Mouse (Mus musculus) lung, postnatal 0 days (tissue): Measurements from ENCODE around the gene Dnajc1. TPM values are rescaled to one million over a fixed set of nuclear protein-coding genes. Genes with fewer than 3 reads are reported as not detected.
A peak's percentile ranks its signal among the peaks of the same experiment; 100 is the strongest.

ENCODE experiments used
- ATAC-seq: fragments of 200-750 bp; cut with Nextera tagmentation; 2 replicates; pipeline ENCODE4 v1.8.0; 2017; ENCODE audit warnings: moderate library complexity
- DNase-seq: peaks from one replicate; pipeline ENCODE4 v3.0.0-alpha.2; 2016; ENCODE audit warnings: low spot score
- H3K27ac ChIP-seq: fragments of 300-500 bp; sonication (generic); 2 replicates; pipeline ENCODE4 v1.5.1; 2014; ENCODE audit warnings: antibody characterized with exemption, mild to moderate bottlenecking, low read length, mixed read lengths
- H3K27me3 ChIP-seq: fragments of 300-500 bp; sonication (generic); replicated peaks from 2 replicates; pipeline ENCODE4 v1.6.1; 2014; ENCODE audit warnings: low read length, mixed read lengths; ENCODE audit not compliant: insufficient read depth
- H3K36me3 ChIP-seq: fragments of 300-500 bp; sonication (generic); 2 replicates; pipeline ENCODE4 v1.6.1; 2014; ENCODE audit warnings: low read length, mixed read lengths; ENCODE audit not compliant: insufficient read depth
- H3K4me1 ChIP-seq: fragments of 300-500 bp; sonication (generic); 2 replicates; pipeline ENCODE4 v1.6.1; 2014; ENCODE audit warnings: antibody characterized with exemption, low read depth, low read length, mixed read lengths; ENCODE audit not compliant: insufficient read depth
- H3K4me2 ChIP-seq: fragments of 300-500 bp; sonication (generic); replicated peaks from 2 replicates; pipeline ENCODE4 v1.6.1; 2014; ENCODE audit warnings: low read depth, mild to moderate bottlenecking, low read length, moderate library complexity, mixed read lengths
- H3K4me3 ChIP-seq: fragments of 300-500 bp; sonication (generic); 2 replicates; pipeline ENCODE4 v1.5.1; 2014; ENCODE audit warnings: low read depth, low read length
- H3K9ac ChIP-seq: fragments of 300-500 bp; sonication (generic); replicated peaks from 2 replicates; pipeline ENCODE4 v1.6.1; 2014; ENCODE audit warnings: low read depth, mild to moderate bottlenecking
- H3K9me3 ChIP-seq: fragments of 300-500 bp; sonication (generic); 2 replicates; pipeline ENCODE4 v1.6.1; 2016; ENCODE audit warnings: low read length, mixed read lengths
- CTCF ChIP-seq: IDR thresholded peaks from 2 replicates; pipeline ENCODE4 v1.5.1; 2016; ENCODE audit warnings: antibody characterized with exemption, mild to moderate bottlenecking
- EP300 ChIP-seq: IDR thresholded peaks from 2 replicates; pipeline ENCODE4 v1.6.1; 2016; ENCODE audit warnings: antibody characterized with exemption, mild to moderate bottlenecking, control low read depth
- WGBS: fragments of 180-500 bp; shearing (Covaris S2); extraction: QIAGEN DNeasy Blood & Tissue Kit; methylation state at CpG from one replicate; pipeline ENCODE4 v1.1.7; 2014; 5-methylcytosine and 5-hydroxymethylcytosine counted together
- polyA plus RNA-seq: library from polyadenylated mRNA; unstranded; fragments of >200 nt; fragmentation: Nextera tagmentation; extraction: Ambion mirVana; gene quantifications from 2 replicates; pipeline ENCODE4 v1.2.1, GENCODE M21; 2015

The Dnajc1 gene
- polyA plus RNA-seq, 1 experiment from 2014 or later: 47.5 TPM

- no peaks in the 10 kb centered on the region for H3K4me1 ChIP-seq
- H3K9me3 ChIP-seq: no peaks in the 10 kb centered on the region
- ATAC-seq (no peak), DNase-seq (no peak)
- no peak overlapping the region for H3K9ac ChIP-seq
- H3K36me3 ChIP-seq: no peaks in the 10 kb centered on the region
- H3K27ac ChIP-seq: no peak overlapping the region
- TF ChIP-seq CTCF: no peak
- TF ChIP-seq EP300: no peak
- H3K27me3 ChIP-seq: no peaks in the 10 kb centered on the region
- WGBS: 94% methylated on average over 4 of the region's 4 CpGs
- H3K4me3 ChIP-seq: no peak overlapping the region
- no peak overlapping the region for H3K4me2 ChIP-seq
These were observed 82.1 kb downstream of the Dnajc1 start for GRCm38 (mm10) chr2:18310261-18311104.

DNA sequence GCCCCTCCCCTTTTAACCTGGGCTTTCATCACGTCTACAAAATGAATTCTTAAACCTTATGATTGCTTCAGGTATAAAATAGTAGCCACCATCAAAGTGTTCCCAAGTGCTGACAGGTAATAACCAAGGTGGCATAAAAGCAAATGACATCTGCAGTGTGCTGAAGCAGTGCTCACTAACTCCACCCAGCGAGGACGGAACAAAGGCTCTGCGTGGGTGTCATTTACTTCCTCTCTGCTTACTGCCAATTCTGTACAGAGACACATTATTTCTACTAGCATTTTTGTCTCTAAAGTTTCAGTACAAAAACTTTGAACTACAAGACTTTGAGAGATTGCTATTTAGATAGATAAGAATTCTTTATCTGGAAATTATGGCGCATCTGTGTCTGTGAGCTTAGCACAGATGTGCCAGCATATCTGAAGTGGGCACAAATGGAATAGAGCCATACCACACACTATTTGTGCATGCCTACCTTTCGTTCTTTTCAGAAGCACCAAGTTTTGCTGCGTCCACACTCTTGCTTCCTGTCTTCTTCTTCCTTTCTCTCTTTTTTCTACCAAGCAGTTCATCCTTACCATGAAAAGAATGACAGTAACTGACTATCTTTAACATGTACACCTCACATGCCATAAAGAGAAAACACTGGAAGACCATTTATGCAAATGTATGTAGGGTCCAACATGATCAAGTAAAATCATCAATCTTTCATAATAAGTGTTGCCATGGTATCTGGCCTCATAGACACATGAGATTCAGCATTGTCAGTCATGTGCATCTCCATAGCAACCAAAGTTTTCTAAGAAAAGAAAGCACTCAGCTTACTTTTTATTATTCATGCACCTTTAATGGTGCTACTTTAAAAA lies 85.0 kb downstream of the Dnajc1 start:
- no peak for DNase-seq
- H3K36me3 ChIP-seq: no peaks in the 10 kb centered on the region
- H3K4me3 ChIP-seq: no peak overlapping the region
- no peak overlapping the region for H3K27ac ChIP-seq
- ATAC-seq: no peak
- H3K9me3 ChIP-seq: no peaks in the 10 kb centered on the region
- 76% methylated on average over 7 of the region's 7 CpGs for WGBS
- TF ChIP-seq EP300: no peak
- no peak for TF ChIP-seq CTCF
- H3K9ac ChIP-seq: no peak overlapping the region
- H3K4me2 ChIP-seq: no peak overlapping the region
- H3K27me3 ChIP-seq: no peaks in the 10 kb centered on the region
- H3K4me1 ChIP-seq: no peaks in the 10 kb centered on the region

DNA sequence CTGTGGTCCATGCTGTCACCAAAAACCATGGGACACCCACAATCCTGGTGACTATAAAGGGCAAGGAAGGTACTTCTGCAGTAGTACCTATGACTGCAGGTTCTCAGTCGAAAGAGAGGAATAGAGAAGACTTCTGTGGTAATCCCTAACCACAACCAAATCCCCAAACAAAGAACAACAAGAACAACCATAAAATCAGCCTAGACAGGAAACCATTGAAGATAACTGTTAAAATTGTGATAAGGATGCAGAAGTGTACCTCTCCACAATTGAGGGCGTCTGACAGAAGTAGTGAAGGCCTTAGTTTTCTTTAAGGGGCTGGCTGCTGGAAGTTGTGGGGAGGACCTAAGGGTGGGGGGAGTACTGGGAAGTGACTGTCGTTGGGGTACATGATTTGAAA lies 91.7 kb downstream of the Dnajc1 start:
- Histone ChIP-seq H3K27me3 (no peaks in the 10 kb centered on the region), H3K4me3 (no peak overlapping the region), H3K4me1 (no peaks in the 10 kb centered on the region), H3K36me3 (no peaks in the 10 kb centered on the region), H3K4me2 (no peak overlapping the region), H3K9ac (no peak overlapping the region), H3K27ac (no peak overlapping the region), H3K9me3 (no peaks in the 10 kb centered on the region)
- TF ChIP-seq EP300 (no peak), CTCF (no peak)
- 80% methylated on average over 3 of the region's 3 CpGs for WGBS
- ATAC-seq (no peak), DNase-seq (no peak)

GRCm38 (mm10) chr2:18285175-18285574 lies 107.5 kb downstream of the Dnajc1 start:
- no peak overlapping the region for H3K4me3 ChIP-seq
- 90% methylated on average over 6 of the region's 6 CpGs for WGBS
- H3K4me2 ChIP-seq: no peak overlapping the region
- no peak for DNase-seq
- ATAC-seq: no peak
- no peak overlapping the region for H3K9ac ChIP-seq
- H3K27me3 ChIP-seq: no peaks in the 10 kb centered on the region
- no peaks in the 10 kb centered on the region for H3K4me1 ChIP-seq
- no peaks in the 10 kb centered on the region for H3K9me3 ChIP-seq
- peaks cover 4% of the 10 kb centered on the region for H3K36me3 ChIP-seq
- no peak for TF ChIP-seq EP300
- TF ChIP-seq CTCF: peak; percentile 22; the same call in 1 of the 2 replicates
- no peak overlapping the region for H3K27ac ChIP-seq

DNA sequence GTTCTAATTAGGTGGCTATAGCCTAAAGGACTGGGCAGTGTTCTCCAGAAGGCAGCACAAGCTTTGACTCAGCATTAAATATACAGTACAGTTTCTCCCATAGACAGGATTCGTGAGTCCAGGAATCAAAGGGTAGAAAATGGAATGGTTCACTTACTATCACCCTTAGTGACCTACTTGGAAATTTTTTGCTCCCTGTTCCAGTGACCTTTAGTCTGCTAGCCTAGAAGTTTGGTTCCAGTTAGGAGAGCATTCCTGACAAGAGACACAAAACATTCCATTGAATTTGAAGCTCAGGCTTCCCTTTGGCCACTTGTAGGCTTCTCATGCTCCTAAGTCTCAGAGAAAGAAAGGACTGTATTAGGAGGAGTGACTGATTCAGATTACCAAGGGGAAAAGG lies 126.9 kb downstream of the Dnajc1 start:
- Histone ChIP-seq H3K36me3 (no peaks in the 10 kb centered on the region), H3K4me3 (no peak overlapping the region), H3K4me2 (no peak overlapping the region), H3K4me1 (no peaks in the 10 kb centered on the region), H3K9me3 (no peaks in the 10 kb centered on the region), H3K27me3 (no peaks in the 10 kb centered on the region), H3K9ac (no peak overlapping the region), H3K27ac (no peak overlapping the region)
- WGBS: 93% methylated on average over 1 of the region's 1 CpGs
- no peak for TF ChIP-seq CTCF
- no peak for TF ChIP-seq EP300
- ATAC-seq (no peak), DNase-seq (no peak)

DNA sequence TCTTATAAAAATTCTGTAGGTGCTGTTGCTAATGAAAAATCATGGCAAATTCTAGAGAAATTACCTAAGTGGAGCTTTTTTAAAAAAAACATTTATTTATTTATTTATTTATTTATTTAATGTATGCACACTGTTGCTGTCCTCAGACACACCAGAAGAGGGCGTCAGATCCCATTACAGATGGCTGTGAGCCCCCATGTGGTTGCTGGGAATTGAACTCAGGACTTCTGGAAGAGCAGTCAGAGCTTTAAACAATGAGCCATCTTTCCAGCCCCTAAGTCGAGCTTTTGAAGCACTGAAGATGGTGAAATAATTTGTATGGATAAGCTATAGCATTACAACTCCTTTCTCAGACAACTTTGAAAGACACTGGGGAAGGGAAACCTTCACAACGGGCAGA lies 128.1 kb downstream of the Dnajc1 start:
- H3K9me3 ChIP-seq: no peaks in the 10 kb centered on the region
- no peaks in the 10 kb centered on the region for H3K36me3 ChIP-seq
- no peak overlapping the region for H3K9ac ChIP-seq
- ATAC-seq (no peak), DNase-seq (no peak)
- H3K27ac ChIP-seq: no peak overlapping the region
- no peaks in the 10 kb centered on the region for H3K4me1 ChIP-seq
- H3K27me3 ChIP-seq: no peaks in the 10 kb centered on the region
- no peak overlapping the region for H3K4me2 ChIP-seq
- WGBS: 77% methylated on average over 3 of the region's 3 CpGs
- no peak overlapping the region for H3K4me3 ChIP-seq
- TF ChIP-seq CTCF (peak; percentile 13; the same call in 1 of the 2 replicates), EP300 (no peak)
